In the genomic region with DNA sequence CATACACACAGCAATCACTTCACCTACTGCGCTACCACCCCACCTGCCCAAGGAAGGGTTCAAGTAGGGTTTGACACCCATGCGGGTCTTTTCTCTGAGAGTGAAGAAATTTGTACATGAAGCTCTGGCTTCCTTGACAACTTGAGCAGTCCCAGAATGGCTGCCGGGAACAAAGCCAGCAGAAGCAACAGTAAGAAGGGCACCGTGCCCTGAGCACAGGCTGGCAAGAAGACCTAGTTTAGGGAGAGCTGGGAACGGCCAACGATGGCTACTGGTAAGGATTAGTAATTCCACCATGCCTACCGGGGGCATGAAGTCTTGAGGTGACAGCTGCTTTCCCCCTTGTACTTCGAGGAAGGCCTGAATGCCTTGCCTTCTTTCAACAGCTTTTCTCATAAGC, we compare ENCODE assay signal across 14 mouse cellular contexts. TPM values are rescaled to one million over a fixed set of nuclear protein-coding genes. Genes with fewer than 3 reads are reported as not detected.
A peak's percentile ranks its signal among the peaks of the same experiment; 100 is the strongest.
DNase-seq lines count a peak whose midpoint lies in the region; TF ChIP-seq lines count a peak whose summit lies in the region.
"Had no signal": no experiment of that assay in that cellular context is flagged by ENCODE, and none has a peak within 500 bp of the region (broad histone marks: within the 10 kb centered on the region; RNA-seq: fewer than 3 reads in every experiment).

No protein-coding gene starts in this region.

- no peak for TF ChIP-seq CTCF in gastrocnemius, adult 2 months (IDR thresholded peaks at IDR 0.05)

- H3K27ac ChIP-seq in gastrocnemius, adult 2 months, result no peak overlapping the region
- H3K27ac ChIP-seq: embryonic facial prominence, embryonic 13.5 days; liver, embryonic 14.5 days had no signal

- DNase-seq in gastrocnemius, adult 2 months, result peak; percentile 63
- DNase-seq in gastrocnemius, postnatal 4 days (ENCODE audit: low spot score in 2 of 2), result no peak
- peak; percentile 59 for DNase-seq in ovary, postnatal 36 days (ENCODE audit: low spot score)
- no peak for DNase-seq in ovary, postnatal 10 days (ENCODE audit: low spot score)
- peak; percentile 72 to 85 for DNase-seq in cerebellum, postnatal 25 days
- peak; percentile 76 for DNase-seq in right cerebral cortex, postnatal 4 days
- DNase-seq in yolk sac, embryonic 10.5 days (ENCODE audit: low spot score), result no peak
- no peak for DNase-seq in heart, adult 9 months (ENCODE audit: low spot score in 2 of 2)
- DNase-seq: heart, postnatal 36 days; kidney, adult 18-20 months; lung, postnatal 4 days had no signal

- H3K4me3 ChIP-seq in gastrocnemius, adult 2 months, result 0 out of 2 replicates have a peak overlapping the region, but pooled peaks have one; percentile 15
- H3K4me3 ChIP-seq: embryonic facial prominence, embryonic 13.5 days had no signal

- intact Hi-C loops in gastrocnemius, adult 2 months (cut with DNase I), result no loop called here

RNA-seq across cellular contexts. Expression of gene Arhgap28, which starts 41.9 kb away (rescaled TPM):
- total RNA-seq in gastrocnemius, adult 2 months (2021), result under 1 TPM; 0.56 to 0.86 TPM
- total RNA-seq in gastrocnemius, postnatal 4 days (2021), result 10 to 100 TPM; 27.5 to 30.4 TPM
- total RNA-seq: CH12.LX had no signal

Comparison
In these comparisons a context has a peak if more than half of its experiments do, and no peak if none do; other contexts are left out.
1. DNase-seq: peak in gastrocnemius, adult 2 months (single experiment), ovary, postnatal 36 days (single experiment), cerebellum, postnatal 25 days (2 of 2) and right cerebral cortex, postnatal 4 days (single experiment); none in gastrocnemius, postnatal 4 days (0 of 2), ovary, postnatal 10 days (single experiment), yolk sac, embryonic 10.5 days (single experiment) and heart, adult 9 months (0 of 2).
2. RNA of gene Arhgap28, which starts 41.9 kb away (total RNA-seq): 27.5 to 30.4 TPM in gastrocnemius, postnatal 4 days; 0.56 to 0.86 TPM in gastrocnemius, adult 2 months; every median in the first group is over 10 times any median in the second.